Mouse (Mus musculus): Measurements from ENCODE around the gene Gm12666.
"Not testable (repeated sequence)": the region's sequence is repeated elsewhere in the genome, so short reads cannot be mapped to it uniquely, and the experiment has no call there.

Gene Gm12666

GRCm38 (mm10) chr4:92191649-92192048, at the start of gene Gm12666:
Gm12666 (minus strand) TSS chr4:92191749.
- DNase-seq (ENCODE audit: low spot score in 2 of 2) = not testable (repeated sequence)

GRCm38 (mm10) chr4:92226326-92226725, 34.8 kb upstream of the Gm12666 start:
- no peak for DNase-seq (ENCODE audit: low spot score in 2 of 2)

- DNase-seq (ENCODE audit: low spot score in 2 of 2) = no peak
Observed at GRCm38 (mm10) chr4:92216286-92216685, 24.7 kb upstream of the Gm12666 start.

GRCm38 (mm10) chr4:92152646-92153045, 38.9 kb downstream of the Gm12666 start:
- no peak for DNase-seq (ENCODE audit: low spot score in 2 of 2)

GRCm38 (mm10) chr4:92147134-92147533, 44.4 kb downstream of the Gm12666 start, which contains the start of gene Izumo3:
Izumo3 (minus strand) TSS chr4:92147234.
- DNase-seq (ENCODE audit: low spot score in 2 of 2) = no peak
